ENCODE assay signal across 22 mouse cellular contexts in the genomic region with DNA sequence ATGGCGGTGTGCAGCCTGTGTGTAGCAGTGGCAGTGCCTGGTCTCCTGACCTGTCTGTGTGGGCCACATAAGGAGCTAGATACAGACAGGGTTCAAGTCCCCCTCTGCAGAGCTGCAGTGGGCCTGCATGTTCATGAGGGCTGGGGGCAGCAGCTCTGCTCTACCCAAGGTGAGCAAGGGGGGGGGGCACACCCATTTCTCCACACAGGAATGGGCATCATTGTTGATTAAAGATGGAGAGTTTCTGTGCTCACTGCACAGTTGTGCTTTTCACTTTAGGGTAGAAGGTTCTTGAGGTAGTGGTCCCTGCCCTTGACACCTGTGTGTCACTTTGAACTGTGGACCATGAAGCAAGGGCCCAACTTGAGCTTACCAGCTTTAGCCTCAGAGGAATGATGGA.
"Had no signal": no experiment of that assay in that cellular context is flagged by ENCODE, and none has a peak within 500 bp of the region (broad histone marks: within the 10 kb centered on the region; RNA-seq: fewer than 3 reads in every experiment).

No protein-coding gene starts in this region.

- H3K27me3 ChIP-seq: limb, embryonic 13.5 days; liver, embryonic 12.5 days; liver, embryonic 15.5 days; neural tube, embryonic 13.5 days had no signal

- DNase-seq: kidney, adult 2 months; kidney, postnatal 25 days; layer of hippocampus, adult 9-11 months; liver; lung, adult 18-20 months; midbrain, embryonic 14.5 days; retina, postnatal 1 day; right cerebral cortex, postnatal 25 days; spleen, adult 18-20 months; thymus, adult 2 months; thymus, postnatal 14 days; thymus, postnatal 4 days had no signal

- H3K9ac ChIP-seq: limb, embryonic 13.5 days; liver, embryonic 12.5 days; liver, embryonic 15.5 days; neural tube, embryonic 13.5 days had no signal

- H3K27ac ChIP-seq: kidney, postnatal 0 days; layer of hippocampus, adult 2 months; limb, embryonic 10.5 days; limb, embryonic 13.5 days; liver, embryonic 12.5 days; liver, embryonic 15.5 days; macrophage; neural tube, embryonic 13.5 days had no signal

- H3K9me3 ChIP-seq: limb, embryonic 10.5 days; limb, embryonic 13.5 days; liver, embryonic 12.5 days; liver, embryonic 15.5 days; neural tube, embryonic 13.5 days had no signal

- H3K4me3 ChIP-seq: layer of hippocampus, adult 2 months; limb, embryonic 10.5 days; limb, embryonic 13.5 days; liver, embryonic 12.5 days; liver, embryonic 15.5 days; neural tube, embryonic 13.5 days had no signal

- ATAC-seq: intestine, postnatal 0 days; liver, embryonic 12.5 days had no signal

- H3K4me2 ChIP-seq: limb, embryonic 13.5 days; liver, embryonic 12.5 days; liver, embryonic 15.5 days; midbrain, embryonic 11.5 days; neural tube, embryonic 13.5 days had no signal
